Mouse (Mus musculus) CH12F3 (cell line): ENCODE data around the gene Cga.

Source experiments
- in situ Hi-C: fragments of 300-500 bp; cut with MboI; formaldehyde crosslinking; loops from 2 replicates; pipeline ENCODE4 v1.14.3; 2020; ENCODE audit warnings: low sequenced_read_pairs

The Cga gene

DNA sequence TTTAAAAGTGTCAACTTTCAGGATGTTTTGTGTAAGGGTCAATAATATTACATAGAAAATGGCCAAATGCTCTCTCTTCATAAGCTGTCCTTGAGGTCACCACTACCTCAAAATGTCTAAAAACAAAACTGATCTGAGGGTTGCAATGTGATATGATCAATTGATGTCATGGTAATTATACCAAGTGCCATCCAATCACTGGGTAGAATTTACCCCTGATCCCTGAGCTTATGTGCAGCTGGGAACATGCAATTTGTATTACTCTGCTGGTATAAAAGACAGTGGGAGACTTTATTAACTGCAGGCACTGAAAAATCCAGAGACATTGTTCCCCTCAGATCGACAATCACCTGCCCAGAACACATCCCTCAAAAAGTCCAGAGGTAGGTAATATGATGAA is at the start of gene Cga:
Gene Cga, plus strand, starts transcription at position 301 of the 400 bp plus-strand sequence.
- in situ Hi-C loops = no loop called here

DNA sequence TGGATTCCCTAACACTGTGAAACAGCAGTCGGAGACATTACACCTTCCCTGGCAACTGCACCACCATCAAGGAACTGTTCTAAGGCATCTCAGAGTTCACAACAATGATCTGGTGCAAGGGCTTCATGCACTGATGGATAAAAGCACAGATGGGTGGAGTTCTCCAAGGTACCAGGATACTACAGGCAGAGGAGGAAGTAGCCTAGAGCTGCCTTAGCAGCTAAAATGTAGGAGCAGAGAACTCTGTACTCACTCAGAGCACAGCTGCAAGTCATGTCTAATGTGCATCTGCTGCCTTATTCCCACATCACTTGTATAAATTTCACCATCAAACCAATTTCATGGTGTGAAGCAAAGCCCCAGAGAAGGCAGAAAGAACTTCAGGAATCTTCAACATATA is 49.7 kb upstream of the Cga start:
- in situ Hi-C loops = no loop called here

DNA sequence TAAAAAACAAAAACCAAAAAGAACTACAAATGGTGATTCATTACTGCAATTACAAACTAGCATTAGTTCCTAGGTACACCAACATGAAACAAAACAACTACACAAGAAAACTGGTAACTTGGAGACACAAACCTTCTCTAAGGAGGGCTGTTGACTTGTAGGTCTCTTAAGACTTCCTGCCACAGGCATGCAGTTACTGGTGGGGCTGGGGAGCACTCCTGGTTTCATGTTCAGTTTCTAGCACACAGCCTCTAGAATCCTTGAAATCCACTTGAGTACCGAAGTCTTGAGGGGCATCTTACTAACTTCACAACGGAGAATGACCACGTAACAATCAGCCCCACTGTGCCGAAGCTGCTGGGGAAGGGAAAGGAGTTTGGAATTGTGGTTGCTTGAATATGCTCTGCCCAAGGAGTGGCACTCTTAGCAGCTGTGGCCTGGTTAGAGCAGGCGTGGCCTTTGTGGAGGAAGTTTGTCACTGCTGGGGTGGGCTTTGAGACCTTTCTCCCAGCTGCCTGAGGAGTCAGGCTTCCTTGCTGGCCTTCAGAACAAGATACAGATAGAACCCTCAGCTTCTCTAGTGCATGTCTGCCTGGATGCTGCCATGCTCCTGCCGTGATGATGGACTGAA is 45.8 kb upstream of the Cga start:
- in situ Hi-C loops = no loop called here

DNA sequence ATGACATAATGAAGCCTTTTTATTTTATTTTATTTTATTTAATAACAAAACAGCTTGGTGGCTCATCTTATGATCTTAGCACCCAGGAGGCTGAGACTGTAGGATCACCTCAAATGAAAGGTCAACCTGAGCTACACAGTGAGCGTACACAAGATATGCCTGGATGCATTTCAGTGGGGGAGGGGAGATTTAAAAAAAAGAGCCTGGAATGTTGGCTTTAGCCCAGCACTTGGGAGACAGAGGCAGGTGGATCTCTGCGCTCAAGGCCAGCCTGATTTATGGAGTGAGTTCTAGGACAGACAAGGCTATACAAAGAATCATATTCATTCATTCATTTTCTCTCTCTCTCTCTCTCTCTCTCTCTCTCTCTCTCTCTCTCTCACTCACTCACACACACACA is 43.4 kb upstream of the Cga start:
- in situ Hi-C loops = no loop called here

DNA sequence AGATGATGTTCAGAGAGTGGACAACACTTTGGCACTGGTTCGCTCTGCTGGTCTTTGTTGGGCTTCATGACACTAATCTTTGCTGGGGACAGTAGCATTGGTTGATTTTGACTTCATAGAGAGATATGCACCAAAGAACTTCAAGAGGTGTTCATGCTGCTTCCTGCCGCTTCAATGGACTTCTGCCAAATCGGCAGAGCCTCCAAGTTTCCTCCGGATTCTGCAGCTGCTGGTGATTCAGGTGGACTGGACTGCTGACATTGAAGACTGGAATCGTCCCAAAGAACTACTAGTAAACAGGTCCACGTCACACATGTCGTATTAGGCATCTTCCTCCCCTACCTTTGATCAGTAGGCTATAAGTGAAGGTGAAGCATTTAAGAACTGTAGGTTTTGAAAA is 41.5 kb upstream of the Cga start:
- in situ Hi-C loops = no loop called here

DNA sequence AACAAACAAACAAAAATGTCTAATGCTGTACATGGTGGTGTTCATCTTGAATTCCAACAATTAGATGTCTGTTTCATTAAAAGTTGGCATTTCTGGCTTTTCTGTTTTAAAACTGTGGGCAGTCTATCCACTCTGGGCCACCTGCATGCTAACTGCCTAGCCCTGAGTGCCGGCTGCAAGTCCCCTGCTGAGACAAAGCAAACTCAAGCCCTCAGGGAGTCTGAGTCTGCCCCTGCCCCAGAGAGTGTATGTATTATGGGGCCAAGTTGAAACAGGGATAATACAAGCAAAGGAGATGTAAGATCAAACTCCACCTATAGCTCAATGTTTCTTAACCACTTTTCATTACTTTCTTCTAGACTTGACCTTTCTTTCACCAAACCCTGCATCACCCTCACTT is 37.6 kb upstream of the Cga start:
- in situ Hi-C loops = no loop called here

DNA sequence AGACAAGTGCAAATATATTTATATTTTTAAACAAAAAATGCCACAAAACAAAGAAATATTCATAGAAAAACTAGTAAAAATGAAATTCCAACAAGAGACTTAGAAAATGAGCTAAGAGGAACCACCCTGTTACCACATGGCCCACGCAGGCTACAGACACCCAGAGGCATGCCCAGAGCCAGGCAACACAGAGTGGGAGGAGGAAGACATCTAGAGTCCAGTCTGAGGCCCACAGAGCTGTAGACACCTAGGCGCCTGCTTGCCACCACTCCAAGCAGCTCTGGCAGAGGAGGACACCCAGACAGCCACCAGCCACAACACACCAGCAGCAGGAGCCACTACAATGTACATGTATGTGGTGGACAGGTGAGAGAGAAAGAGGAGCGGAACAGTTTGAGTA is 34.7 kb upstream of the Cga start:
- in situ Hi-C loops = no loop called here

DNA sequence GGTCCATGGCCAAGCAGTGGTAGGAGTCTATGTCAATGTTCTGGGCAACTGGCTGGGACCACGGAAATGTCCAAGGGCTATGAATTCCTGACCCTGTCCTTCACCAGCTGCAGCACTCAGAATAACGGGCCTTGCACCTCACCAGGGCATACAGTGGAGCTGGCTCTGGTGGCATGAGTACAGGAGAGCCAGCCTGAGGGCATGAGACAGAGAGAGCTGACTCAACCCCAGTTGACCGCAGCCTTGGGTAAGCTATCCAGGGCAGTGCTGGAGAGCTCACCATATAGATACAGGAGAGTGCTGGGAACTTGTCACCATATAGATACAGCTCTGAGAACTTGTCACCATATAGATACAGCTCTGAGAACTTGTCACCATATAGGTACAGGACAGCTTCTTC is 34.2 kb upstream of the Cga start:
- in situ Hi-C loops = no loop called here

DNA sequence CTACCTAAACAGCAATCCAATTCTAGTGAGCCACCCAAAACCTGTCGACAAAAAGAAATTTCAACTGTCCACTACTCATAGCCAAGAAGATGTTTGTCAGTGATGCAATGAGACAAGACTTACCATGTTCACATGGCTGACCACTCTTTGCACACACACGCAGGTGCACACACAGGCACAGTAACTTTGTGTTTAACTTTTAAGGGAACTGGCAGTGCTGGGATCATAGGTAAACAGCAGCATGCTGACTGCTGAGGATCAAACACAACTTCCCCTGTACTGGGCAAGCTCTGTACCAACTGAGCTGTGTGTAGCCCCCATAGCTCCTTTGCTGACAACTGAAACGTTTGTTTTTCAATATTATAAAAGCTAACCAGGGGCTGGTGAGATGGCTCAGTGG is 32.1 kb upstream of the Cga start:
- in situ Hi-C loops = no loop called here

DNA sequence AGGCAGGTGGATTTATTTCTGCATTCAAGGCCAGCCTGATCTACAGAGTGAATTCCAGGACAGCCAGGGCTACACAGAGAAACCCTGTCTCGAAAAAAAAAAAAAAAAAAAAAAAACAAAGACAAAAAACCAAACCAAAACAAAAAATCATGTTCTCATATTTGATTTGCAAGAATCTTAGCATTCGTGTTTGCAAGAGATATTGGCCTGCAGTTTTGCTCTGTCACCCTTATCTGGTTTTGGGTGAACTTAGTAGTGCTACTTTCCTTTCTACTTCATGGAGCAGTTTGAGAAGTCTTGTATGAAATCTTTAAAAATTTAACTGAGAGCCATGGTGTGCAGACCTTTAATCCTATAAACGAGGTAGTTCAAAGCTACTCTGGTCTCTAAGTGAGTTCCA is 23.8 kb upstream of the Cga start:
- in situ Hi-C loops = no loop called here

DNA sequence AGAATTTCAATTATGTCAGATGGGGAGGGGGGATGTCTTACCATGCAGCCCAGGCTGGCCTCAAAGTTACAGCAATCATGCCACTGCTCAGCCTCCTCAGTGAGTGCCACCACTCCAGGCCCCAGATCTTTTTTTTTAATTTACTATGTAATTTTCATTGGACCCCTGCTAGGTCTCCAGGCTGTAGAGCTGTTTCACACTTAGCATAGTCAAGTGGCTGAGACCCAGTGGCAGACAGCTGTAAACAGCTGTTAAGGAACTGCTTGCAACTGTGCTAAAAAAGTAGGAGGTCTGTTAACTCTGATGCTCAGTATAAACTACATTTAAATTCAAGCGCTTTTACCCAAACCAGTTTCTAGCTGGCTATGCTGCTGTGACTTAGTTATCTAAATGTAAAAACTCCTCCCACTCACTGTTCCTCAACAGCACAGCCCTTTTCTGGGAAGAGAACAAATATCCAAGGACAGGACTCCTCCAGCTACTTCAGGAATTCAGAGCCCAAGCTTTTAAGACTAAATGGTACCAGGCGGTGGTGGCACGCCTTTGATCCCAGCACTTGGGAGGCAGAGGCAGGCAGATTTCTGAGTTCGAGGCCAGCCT is 20.6 kb upstream of the Cga start:
- in situ Hi-C loops = no loop called here

DNA sequence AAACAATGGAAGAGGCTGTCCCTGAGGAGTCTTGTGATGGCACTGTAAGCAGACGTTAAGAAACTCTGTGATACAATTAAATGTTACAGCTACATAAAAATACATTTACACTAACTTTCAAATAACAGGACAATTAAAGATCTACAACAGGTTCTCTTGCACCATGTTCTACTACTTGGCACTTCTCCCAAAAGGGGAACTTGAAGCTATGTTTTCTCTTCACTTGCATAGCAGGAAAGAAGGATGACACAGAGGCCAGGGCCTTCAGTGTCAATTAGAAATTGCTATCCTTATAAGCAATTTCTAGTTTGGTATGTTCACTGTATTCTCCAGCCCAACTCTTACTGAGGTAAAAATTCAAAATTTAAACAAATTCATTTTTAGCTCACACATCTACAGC is 19.3 kb upstream of the Cga start:
- in situ Hi-C loops = no loop called here

DNA sequence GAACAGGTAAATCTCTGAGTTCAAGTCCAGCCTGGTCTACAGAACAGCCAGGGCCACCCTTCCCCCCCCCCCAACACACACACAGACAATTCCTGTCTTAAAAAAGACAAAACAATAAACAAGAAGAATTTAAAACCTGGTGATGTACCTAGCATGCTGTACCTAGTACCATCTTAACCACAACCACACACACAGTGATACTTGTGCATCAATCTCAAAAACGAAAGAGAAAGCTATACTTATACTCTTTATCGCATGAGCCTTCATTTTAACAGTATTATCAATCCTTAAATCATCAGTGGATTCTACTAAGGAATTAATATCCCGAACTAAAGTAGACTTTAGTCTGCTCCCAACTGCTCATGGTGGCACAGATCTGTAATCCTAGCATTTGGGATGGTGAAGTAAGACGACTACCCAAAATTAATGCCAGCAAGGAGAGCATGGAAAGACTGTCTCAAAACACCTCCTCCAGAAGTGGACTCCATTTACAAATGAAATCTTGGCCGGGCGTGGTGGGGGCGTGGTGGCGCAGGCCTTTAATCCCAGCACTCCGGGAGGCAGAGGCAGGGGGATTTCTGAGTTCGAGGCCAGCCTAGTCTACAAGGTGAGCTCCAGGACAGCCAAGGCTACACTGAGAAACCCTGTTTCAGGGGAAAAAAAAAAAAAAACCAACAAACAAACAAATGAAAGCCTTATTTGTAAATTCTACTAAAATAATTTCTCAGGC is 12.5 kb upstream of the Cga start:
- in situ Hi-C loops = no loop called here

DNA sequence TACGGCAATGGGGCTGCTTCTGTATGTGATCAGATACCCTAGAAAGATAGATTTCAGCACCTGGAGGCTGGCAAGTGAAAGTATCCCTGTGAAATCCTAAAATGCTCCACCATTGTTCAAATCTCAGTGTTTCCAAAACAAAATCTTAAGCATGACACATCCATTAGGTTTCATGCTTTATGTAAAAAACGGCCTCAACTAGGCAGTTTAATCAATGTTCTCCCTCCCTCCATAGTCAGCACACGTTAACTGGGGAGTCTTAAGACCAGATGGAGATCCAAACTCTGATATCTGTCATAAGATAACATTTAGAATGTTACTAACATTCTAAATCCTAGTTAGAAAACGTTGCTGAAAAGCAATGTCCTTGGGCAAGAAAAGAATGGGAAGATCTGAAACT is 11.7 kb upstream of the Cga start:
- in situ Hi-C loops = no loop called here

DNA sequence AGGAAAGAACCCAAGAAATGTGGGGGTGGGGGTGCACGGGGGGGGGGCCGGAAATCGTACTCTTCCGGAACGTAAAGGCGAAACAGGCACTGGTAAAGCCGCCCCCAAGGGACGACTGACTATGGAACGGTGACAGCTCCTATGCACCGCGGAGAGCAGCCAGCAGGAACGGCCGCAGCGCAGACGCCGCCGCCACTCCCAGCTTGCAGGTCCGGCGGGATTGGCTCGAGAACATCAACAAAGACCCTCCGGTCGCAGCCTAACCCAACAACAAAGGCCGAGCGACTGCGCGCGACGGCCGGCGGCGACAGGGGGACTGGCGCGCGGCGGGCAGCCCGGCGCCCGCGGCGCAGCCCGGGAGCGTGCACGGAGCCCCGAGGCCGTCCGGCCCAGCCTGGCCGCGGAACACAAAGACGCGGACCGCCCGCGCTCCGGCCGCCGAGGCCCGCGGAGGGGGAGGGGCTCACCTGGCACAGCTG is 11.2 kb upstream of the Cga start:
- in situ Hi-C loops = no loop called here

DNA sequence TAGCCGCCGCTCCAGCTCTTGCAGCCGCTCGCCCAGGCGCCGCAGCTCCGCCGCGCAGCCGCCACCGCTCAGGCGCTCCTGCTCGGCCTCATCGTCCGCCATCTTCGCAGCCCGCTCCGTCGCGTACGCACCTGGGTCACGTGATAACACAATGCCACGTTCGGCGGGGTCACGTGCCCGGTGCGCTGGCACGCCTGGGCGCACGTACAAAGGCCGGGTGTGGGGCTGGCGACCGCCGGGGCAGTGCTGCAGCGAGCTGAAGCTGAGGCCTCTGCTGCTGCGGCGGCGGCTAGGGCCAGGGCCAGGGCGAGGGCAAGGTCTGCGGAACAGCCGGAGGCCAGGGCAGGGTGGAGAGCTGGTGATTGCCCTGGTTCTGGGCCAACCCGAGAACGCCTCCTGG is 10.8 kb upstream of the Cga start, which contains the start of gene Zfp292:
Gene Zfp292, minus strand, starts transcription at position 143 of the 400 bp plus-strand sequence.
- in situ Hi-C loops = no loop called here

DNA sequence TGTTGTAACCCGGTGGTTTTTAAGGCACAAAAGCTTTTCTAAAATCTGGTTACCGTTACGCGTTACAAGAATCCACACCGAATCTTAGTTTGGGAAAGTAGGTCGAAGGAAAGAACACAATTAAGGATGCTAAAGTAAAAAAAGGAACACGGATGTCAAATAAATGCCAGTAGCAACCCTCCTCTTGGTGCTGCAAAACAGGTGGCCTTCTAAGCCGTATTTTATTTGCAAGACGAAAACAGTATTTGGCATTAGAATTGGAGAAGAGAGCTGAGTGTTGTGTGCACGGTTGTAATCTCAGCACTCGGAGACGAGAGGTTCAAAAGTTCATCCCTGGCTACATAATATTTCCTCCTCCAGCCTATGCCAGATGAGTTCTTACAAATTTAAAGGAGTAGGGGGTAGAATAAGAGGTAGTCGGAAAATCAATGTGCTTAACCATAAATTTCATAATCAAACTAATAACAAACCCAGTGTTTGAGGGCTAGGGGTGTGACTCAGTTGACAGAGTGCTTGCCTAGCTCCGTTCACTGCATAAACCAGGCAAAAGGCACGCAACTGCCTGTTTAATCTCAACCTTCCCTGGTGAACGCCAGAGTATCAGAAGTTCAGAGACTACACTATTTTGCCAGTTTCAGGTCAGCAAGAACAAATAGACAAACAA is 10.1 kb upstream of the Cga start:
- in situ Hi-C loops = no loop called here

DNA sequence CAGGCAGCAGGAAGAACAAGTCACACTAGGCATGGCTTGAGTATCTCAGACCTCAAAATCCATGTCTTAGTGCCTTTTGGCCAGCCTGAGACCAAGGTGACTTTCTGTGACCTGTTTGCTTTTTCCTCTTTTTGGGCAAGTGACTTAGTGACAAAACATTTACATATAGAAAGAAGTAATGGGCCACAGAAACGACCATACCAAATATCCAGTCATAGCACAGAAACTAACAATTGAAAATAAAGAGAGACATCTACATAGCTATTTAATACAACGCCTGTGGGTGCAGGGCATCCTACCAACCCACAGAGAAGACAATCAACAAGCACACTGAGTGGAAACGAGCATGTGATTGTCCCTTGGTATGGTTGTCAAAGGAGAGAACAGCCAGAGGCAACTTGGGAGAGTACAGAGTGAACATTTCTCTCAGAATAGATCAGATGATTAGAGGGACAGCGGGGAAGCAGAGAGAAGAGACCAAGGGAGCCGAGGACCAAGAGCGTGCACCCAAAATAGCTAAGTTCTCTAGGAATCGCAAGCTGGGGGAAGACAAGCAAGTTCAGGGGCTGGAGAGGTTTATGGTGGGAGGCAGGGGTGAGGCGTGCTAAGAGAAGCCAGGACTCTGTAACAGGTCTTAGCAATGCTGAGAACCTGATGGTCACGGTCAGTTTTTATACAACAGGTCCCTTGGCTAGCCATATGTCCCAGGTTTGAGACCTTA is 7.8 kb upstream of the Cga start:
- in situ Hi-C loops = no loop called here

DNA sequence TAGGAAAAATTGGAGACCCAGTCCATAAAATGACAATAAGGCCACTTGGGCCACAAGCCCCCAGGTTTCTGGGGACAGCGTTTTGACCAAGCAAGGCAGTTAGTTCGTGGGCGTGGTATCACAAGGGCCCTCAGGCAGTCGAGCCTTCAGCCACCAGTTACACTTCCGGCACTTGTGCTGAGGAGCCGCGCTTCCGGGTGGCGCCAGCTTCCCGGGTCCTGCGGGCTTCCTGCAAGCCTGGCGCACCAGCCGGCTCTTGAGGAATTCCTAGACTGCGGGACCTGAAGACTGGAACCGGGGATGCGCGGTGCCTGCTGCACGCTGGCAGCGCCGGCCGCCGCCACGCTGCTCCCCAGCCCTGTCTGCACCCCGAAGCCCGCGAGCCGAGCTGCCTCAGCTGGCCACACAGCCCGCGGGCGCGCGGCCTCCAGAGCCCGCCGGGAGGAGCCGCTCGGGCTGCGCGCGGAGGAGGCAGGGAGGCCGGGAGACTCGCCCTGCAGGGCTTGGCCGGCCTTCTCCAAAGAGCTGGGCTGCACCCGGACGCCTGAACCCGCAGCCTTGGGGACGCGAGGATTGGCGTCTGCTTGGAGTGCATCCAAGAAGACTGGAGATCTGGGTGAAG is 7.0 kb upstream of the Cga start:
- in situ Hi-C loops = no loop called here

DNA sequence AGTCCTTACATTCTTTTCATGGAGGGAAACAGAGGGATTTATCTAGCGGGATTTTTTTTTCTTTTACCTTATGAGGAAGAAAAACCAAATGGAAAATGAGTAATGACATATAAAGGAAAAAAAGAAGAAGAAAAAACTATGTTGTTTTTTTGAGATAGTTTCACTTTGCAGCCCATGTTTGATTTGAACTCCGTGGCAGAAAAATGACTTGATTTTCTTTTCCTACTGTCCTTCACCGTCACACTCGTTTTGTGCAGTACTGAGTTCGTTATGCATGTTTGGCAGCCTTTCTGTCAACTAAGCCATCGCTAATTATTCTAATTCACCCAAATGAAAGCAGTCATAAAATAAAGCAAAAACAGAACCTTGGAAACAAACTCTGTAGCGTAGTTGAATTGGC is 6.3 kb upstream of the Cga start:
- in situ Hi-C loops = no loop called here
